Mouse (Mus musculus) monocyte, adult 2 months (primary cell): ENCODE measurements around the gene Map1b.
A peak's percentile ranks its signal among the peaks of the same experiment; 100 is the strongest.

Source experiments
- DNase-seq, 2 experiments: peaks; one replicate each; pipeline ENCODE4 v3.0.0; 2022; ENCODE audit warnings: low spot score in 2 of 2, low read depth in 1 of 2

Map1b gene

GRCm38 (mm10) chr13:99450766-99451165 lies 65.6 kb downstream of the Map1b start:
- no peak for DNase-seq

- DNase-seq, result no peak
These were observed 66.8 kb downstream of the Map1b start for GRCm38 (mm10) chr13:99449547-99449946.

DNA sequence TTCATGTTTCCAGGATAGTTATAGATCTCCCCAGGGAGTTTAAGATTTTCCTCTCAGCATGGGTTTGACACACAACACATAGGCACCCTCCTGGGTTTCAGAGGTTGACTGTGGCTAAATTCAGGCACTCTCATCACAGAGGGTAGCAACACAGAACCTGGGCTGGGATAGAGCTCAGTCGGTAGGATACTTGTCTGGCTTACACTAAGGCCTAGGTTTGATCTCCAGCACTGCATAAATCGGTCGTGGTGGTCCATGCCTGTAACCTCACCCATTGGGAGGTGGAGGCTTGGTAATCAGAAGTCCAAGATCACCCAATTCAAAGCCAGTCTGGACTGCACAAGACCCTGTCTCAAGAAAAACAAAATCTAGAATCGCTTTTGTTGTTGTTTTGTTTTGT lies 68.1 kb downstream of the Map1b start:
- no peak for DNase-seq

DNA sequence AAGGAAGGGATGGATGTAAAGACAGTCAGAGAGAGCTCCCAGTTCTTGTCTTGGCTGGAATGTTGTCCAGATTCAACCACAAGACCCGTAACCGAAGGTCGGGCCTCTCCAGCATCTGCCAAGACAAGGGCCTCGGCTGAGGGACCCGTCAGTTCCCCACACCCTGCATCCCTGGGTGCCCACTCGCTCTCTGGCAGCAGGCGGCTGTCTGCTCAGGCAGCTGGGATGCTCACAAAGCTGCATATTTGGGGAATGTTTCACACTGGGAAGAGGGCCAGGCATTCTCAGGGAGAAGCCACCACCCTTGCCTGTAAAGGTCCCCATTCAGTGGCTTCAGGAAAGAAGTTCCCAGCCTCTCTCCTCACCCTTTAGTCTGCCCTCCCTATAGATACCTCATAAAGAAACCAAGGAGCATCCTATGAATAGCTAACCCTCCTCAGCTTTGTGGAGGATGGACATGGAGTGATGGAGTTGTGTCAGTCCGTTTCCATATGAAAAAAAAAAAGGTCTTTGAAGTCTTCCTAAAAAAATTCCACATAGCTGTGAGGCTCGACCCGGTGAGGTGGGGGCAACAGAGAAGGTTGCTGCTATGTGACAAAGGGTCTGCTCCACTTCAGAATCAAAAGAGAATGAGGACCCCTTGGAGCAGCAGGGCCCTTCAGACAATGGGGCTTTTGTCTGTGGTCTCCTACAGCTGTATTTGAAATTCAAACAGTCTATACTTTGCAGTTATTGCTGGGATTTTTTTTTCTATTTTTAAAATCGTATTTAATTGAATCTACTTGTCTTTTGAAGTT lies 68.7 kb downstream of the Map1b start:
- no peak for DNase-seq

GRCm38 (mm10) chr13:99447002-99447401 lies 69.3 kb downstream of the Map1b start:
- no peak for DNase-seq

DNA sequence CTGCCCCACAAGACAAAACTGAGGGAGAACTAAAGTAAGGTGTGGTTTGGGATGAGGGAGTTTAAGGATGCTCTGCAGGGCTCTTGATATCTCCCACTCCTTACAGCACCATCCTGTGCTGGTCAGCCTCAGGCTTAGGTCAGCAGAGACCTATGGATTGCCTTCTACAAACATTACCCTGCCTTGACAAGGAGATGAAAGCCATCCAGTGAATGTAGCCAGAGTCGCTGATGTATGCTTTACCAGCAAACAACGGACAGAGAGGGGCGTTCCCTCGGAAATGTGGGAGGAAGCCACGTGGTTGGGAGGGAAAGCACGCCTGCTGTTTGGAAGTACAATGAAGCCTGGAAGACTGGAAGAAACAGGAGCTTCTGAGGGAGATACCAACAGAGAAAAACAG lies 71.5 kb downstream of the Map1b start:
- DNase-seq, result no peak

DNA sequence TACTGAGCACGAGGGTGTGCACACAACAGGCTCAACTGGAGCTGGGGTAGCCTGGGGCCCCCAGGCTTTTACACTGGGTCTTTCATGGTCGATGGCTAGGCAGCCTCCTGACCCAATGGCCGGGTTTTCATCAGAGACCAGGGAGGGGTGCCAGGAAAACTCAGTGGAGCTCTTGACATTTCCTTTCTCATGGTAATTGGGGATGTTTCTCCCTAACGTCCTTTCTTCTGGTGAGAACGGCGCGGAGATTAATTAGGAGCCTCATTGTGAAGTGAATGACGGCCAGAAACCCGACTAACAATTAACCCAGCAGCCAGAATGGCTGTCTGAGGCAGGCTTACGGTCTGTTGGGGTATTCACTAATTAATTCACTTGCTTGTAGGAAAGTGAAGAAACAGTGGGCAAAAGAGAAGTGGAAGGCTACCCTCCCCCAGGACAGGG lies 71.9 kb downstream of the Map1b start:
- no peak for DNase-seq

DNA sequence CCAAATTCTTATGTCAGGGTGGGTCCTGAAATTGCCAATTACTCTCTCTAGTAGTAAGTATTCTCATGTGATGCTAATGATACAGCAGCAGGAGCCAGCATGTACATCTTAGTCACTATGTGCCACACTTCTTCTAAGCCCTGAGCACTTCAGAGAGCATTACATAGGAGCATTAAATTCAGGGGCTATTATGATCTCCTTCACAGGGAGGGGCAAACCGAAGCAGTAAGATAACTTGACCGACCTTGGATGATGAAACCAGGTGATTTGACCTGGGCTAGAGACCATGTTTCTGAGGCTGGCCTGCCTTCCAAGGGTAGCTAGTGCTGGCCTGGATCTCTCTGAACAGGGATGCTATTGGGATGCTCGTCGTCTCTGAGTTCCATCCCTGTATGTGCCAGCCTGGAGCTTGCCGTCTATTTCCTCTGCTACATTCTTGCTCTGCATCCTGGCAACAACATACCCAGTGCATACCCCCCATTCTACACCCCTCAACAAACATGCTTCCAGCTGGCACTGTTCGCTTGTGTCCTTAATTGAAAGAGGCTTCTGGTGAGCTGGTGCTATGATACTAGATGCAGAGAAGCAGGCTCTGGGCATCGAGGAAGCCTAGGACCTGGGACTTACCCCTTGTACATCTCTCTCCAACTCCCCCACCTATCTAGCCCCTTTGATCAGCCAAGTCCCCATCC lies 72.7 kb downstream of the Map1b start:
- no peak for DNase-seq

DNA sequence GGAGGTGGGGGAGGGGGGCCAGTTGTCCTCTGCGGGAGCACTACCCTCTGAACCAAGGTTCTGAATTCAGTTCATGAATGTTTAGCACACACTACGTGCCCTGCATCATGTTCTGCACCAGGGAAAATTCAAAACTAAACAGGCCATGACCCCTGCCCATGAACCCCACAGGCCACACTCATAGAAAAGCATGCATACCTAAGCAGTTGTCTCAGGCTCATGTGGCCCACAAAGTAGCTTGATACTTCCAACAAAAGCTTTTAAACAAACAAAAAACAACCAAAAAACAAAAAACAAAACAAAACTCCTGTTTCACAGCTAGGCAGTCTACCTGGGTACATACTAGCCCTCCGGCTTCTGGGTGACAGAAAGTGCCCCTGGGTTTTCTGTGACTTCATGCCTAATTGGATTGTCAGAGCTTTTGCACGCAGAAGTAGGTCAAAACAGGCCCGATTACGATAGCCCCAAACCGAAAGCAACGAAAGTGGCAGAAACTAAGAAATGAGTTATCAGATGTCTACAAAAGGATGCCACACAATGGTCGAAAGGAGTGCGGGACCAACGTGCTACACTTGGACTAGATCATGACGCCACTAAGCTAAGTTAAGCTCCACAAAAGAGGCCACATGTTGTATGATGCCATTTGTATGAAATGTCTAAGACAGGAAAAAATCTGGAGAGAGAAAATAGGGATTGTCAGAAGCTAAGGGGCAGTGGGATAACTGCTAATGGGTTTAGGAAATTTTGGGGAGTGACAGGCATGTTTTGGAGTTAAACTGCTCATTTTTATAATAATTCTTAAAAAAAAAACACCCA lies 73.7 kb downstream of the Map1b start:
- no peak for DNase-seq

GRCm38 (mm10) chr13:99441700-99442433 lies 74.5 kb downstream of the Map1b start:
- DNase-seq, result no peak

DNA sequence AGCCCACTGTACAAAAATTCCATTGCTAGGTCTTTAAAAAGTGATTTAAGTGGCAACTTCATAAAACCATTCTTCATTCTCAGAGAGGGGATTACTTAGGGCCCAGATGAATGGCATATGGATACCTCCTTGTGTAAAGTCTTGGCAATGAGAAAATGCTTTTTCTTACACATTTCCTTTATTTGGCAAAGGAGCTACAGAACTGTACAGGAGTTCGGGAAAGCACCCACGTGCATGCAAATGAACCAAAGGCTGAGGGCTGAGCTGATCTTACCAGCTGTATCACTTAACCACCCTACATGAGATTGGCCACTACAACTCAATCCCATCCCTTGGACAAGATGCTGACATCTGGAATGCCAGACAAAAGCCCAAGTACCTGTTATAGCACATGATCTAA lies 76.1 kb downstream of the Map1b start:
- no peak for DNase-seq

DNA sequence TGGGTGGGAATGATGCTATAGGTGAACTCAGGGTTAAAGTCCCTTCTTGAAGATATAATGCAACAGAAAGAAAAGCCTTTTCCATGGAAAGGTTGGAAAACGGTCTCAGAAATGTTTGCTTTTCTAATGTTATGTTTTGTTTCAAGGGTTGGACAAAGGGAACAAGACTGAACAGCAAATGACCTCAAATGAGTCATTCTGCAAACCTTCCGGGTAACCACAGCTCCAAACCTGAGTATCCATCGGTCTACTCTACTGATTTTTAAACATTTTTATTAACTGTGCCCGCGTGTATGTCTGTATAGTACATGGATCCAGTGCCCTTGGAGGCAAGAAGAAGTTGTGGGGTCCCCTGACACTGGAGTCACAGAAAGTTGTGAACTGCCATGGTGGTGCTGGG lies 77.0 kb downstream of the Map1b start:
- no peak for DNase-seq

- no peak for DNase-seq
These were observed 79.3 kb downstream of the Map1b start for GRCm38 (mm10) chr13:99437051-99437450.

- no peak for DNase-seq
These were observed 81.8 kb downstream of the Map1b start for GRCm38 (mm10) chr13:99434494-99434893.

DNA sequence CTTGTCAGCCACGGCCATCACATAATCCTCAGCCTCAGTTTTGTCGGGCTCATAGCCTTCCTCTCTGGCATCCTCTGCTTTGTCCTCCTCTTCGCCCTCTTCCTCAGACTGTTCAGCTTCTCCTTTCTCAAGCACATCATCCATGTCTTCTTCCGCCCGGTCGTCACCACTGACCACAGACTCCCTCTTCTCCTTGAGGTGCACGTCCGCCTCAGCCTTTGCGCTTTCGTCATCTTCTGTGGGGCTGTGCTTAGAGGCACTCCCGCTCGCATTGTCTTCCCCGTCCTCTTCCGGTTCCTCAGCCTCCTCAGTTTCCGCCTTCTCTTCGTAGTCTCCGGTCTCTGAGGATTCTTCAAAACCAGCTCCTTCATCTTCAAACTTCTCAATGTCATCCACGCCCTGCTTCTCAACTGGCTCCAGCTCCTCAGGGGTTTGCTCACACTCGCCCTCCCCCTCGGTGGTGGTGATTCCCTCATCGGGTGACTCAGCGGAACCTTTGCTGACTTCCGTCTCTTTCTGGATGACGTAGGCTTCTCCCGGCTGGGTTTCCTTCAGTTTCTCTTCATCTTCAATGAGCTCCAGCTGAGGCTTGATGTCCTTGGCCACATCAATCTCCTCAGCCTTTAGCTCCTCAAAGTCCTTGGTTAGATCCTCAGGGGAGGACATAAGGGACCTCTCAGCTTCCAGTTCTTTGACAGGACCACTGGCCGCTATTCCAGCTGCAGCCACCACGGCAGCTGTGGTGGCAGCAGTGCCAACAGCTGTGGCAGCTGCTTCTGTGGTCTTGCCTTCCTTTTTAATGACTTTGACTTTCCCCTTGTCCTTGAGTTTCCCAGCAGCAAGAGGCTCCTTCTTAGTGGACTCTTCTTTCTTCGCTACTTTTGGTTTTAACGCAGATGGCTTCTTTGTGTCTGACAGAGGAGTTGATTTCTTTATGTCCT lies 83.0 kb downstream of the Map1b start:
- DNase-seq, result peak; percentile 3 to 6

DNA sequence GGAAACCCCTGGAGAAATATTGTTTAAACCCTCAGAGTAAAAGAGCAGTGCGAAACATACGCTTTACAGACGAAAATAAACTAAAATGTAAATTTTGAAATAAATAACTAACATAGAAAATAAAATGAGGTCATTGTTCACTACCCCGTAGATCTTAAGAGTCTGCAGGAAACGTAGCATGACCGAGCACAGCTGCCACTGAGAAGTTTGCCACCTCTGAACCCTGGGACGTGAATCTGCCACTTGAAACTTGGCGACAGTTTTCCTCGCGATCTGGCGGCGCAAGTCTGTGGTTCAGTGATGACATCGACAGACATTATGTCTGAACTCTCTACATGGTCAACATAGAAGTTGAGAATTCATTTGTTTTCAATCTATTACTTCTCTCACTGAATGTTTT lies 92.8 kb downstream of the Map1b start:
- no peak for DNase-seq

DNA sequence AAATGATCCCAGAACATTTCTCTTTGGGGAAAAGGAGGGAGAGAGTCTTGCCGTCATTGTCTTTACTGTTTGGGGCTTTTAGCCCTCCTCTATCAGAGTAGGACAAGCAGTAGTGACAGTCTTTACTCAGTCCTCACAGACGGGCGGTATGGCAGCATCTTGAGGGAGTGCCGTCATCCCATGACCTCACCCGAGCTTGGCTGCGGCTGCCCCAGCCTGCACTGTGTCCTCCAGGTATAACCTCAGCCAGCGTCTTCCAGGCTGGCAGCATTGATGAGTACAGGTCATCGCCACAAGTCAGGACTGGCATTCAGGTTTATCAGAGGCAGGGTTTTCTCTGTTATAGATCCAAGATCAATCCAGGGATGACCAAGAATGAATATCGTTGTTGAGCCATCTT lies 99.7 kb downstream of the Map1b start:
- DNase-seq, result no peak

GRCm38 (mm10) chr13:99414352-99414742 lies 102.0 kb downstream of the Map1b start:
- no peak for DNase-seq

- DNase-seq, result no peak
These were observed 102.6 kb downstream of the Map1b start for GRCm38 (mm10) chr13:99413481-99414351.
